Mouse (Mus musculus): Measurements from ENCODE around the gene Gabpa. TPM values are rescaled to one million over a fixed set of nuclear protein-coding genes. Genes with fewer than 3 reads are reported as not detected.

Gene Gabpa
- polyA plus RNA-seq, 1 experiment from 2014 or later, result 20.5 TPM

- no peak overlapping the region for H3K4me2 ChIP-seq (ENCODE audit: low read depth, low read length)
- WGBS, result 44% methylated on average over 8 of the region's 8 CpGs
- no peaks in the 10 kb centered on the region for H3K27me3 ChIP-seq (ENCODE audit: control insufficient read depth, insufficient read depth, low read length)
- no peaks in the 10 kb centered on the region for H3K36me3 ChIP-seq (ENCODE audit: control insufficient read depth, insufficient read depth, low read length)
- no peaks in the 10 kb centered on the region for H3K9me3 ChIP-seq (ENCODE audit: control insufficient read depth, low read length)
- ATAC-seq (ENCODE audit: low read depth), result no peak
- H3K4me3 ChIP-seq (ENCODE audit: low read depth, low read length), result no peak overlapping the region
- H3K9ac ChIP-seq (replicated peaks; ENCODE audit: low read depth, low read length), result no peak overlapping the region
- no peak overlapping the region for H3K27ac ChIP-seq (ENCODE audit: low read depth, low read length)
- 0 out of 2 replicates have a peak, but pooled peaks cover 7% of the 10 kb centered on the region for H3K4me1 ChIP-seq (ENCODE audit: control insufficient read depth, insufficient read depth, low read length)
Observed at GRCm38 (mm10) chr16:84876082-84876481, 41.4 kb downstream of the Gabpa start.

- Histone ChIP-seq H3K4me2 (ENCODE audit: low read depth, low read length) (no peak overlapping the region), H3K4me3 (ENCODE audit: low read depth, low read length) (no peak overlapping the region), H3K9ac (replicated peaks; ENCODE audit: low read depth, low read length) (no peak overlapping the region), H3K27me3 (ENCODE audit: control insufficient read depth, insufficient read depth, low read length) (no peaks in the 10 kb centered on the region), H3K27ac (ENCODE audit: low read depth, low read length) (no peak overlapping the region), H3K36me3 (ENCODE audit: control insufficient read depth, insufficient read depth, low read length) (no peaks in the 10 kb centered on the region), H3K4me1 (ENCODE audit: control insufficient read depth, insufficient read depth, low read length) (0 out of 2 replicates have a peak, but pooled peaks cover 7% of the 10 kb centered on the region), H3K9me3 (ENCODE audit: control insufficient read depth, low read length) (no peaks in the 10 kb centered on the region)
- no peak for ATAC-seq (ENCODE audit: low read depth)
- WGBS, result 26% methylated on average over 5 of the region's 5 CpGs
Observed at GRCm38 (mm10) chr16:84879146-84879545, 44.4 kb downstream of the Gabpa start.

GRCm38 (mm10) chr16:84881168-84881567, 46.4 kb downstream of the Gabpa start:
- ATAC-seq (ENCODE audit: low read depth), result no peak
- Histone ChIP-seq H3K27ac (ENCODE audit: low read depth, low read length) (no peak overlapping the region), H3K9me3 (ENCODE audit: control insufficient read depth, low read length) (no peaks in the 10 kb centered on the region)

GRCm38 (mm10) chr16:84881754-84882321, 47.1 kb downstream of the Gabpa start:
- H3K4me2 ChIP-seq (ENCODE audit: low read depth, low read length), result no peak overlapping the region
- no peak overlapping the region for H3K27ac ChIP-seq (ENCODE audit: low read depth, low read length)
- WGBS, result 92% methylated on average over 8 of the region's 8 CpGs
- ATAC-seq (ENCODE audit: low read depth), result no peak
- H3K9me3 ChIP-seq (ENCODE audit: control insufficient read depth, low read length), result no peaks in the 10 kb centered on the region
- H3K36me3 ChIP-seq (ENCODE audit: control insufficient read depth, insufficient read depth, low read length), result no peaks in the 10 kb centered on the region
- H3K27me3 ChIP-seq (ENCODE audit: control insufficient read depth, insufficient read depth, low read length), result no peaks in the 10 kb centered on the region
- H3K4me3 ChIP-seq (ENCODE audit: low read depth, low read length), result no peak overlapping the region
- no peaks in the 10 kb centered on the region for H3K4me1 ChIP-seq (ENCODE audit: control insufficient read depth, insufficient read depth, low read length)
- H3K9ac ChIP-seq (replicated peaks; ENCODE audit: low read depth, low read length), result no peak overlapping the region

More at GRCm38 (mm10) chr16:84881168-84881567, 46.4 kb downstream of the Gabpa start:
- WGBS, result 90% methylated on average over 9 of the region's 9 CpGs
- H3K4me1 ChIP-seq (ENCODE audit: control insufficient read depth, insufficient read depth, low read length), result 0 out of 2 replicates have a peak, but pooled peaks cover 2% of the 10 kb centered on the region
- H3K27me3 ChIP-seq (ENCODE audit: control insufficient read depth, insufficient read depth, low read length), result no peaks in the 10 kb centered on the region
- no peaks in the 10 kb centered on the region for H3K36me3 ChIP-seq (ENCODE audit: control insufficient read depth, insufficient read depth, low read length)
- no peak overlapping the region for H3K9ac ChIP-seq (replicated peaks; ENCODE audit: low read depth, low read length)
- no peak overlapping the region for H3K4me2 ChIP-seq (ENCODE audit: low read depth, low read length)
- no peak overlapping the region for H3K4me3 ChIP-seq (ENCODE audit: low read depth, low read length)

- Histone ChIP-seq H3K4me2 (ENCODE audit: low read depth, low read length) (no peak overlapping the region), H3K27ac (ENCODE audit: low read depth, low read length) (no peak overlapping the region), H3K27me3 (ENCODE audit: control insufficient read depth, insufficient read depth, low read length) (no peaks in the 10 kb centered on the region), H3K4me1 (ENCODE audit: control insufficient read depth, insufficient read depth, low read length) (no peaks in the 10 kb centered on the region), H3K36me3 (ENCODE audit: control insufficient read depth, insufficient read depth, low read length) (no peaks in the 10 kb centered on the region), H3K9ac (replicated peaks; ENCODE audit: low read depth, low read length) (no peak overlapping the region), H3K4me3 (ENCODE audit: low read depth, low read length) (no peak overlapping the region), H3K9me3 (ENCODE audit: control insufficient read depth, low read length) (no peaks in the 10 kb centered on the region)
- 86% methylated on average over 8 of the region's 8 CpGs for WGBS
- no peak for ATAC-seq (ENCODE audit: low read depth)
Observed at GRCm38 (mm10) chr16:84884572-84884971, 49.8 kb downstream of the Gabpa start.

- no peaks in the 10 kb centered on the region for H3K36me3 ChIP-seq (ENCODE audit: control insufficient read depth, insufficient read depth, low read length)
- 92% methylated on average over 4 of the region's 4 CpGs for WGBS
Observed at GRCm38 (mm10) chr16:84902995-84903394, 68.3 kb downstream of the Gabpa start.

GRCm38 (mm10) chr16:84911477-84912165, 76.9 kb downstream of the Gabpa start:
- Histone ChIP-seq H3K4me1 (ENCODE audit: control insufficient read depth, insufficient read depth, low read length) (no peaks in the 10 kb centered on the region), H3K4me3 (ENCODE audit: low read depth, low read length) (no peak overlapping the region), H3K27me3 (ENCODE audit: control insufficient read depth, insufficient read depth, low read length) (no peaks in the 10 kb centered on the region), H3K9ac (replicated peaks; ENCODE audit: low read depth, low read length) (no peak overlapping the region), H3K4me2 (ENCODE audit: low read depth, low read length) (no peak overlapping the region), H3K9me3 (ENCODE audit: control insufficient read depth, low read length) (no peaks in the 10 kb centered on the region), H3K36me3 (ENCODE audit: control insufficient read depth, insufficient read depth, low read length) (no peaks in the 10 kb centered on the region), H3K27ac (ENCODE audit: low read depth, low read length) (no peak overlapping the region)
- no peak for ATAC-seq (ENCODE audit: low read depth)
- 91% methylated on average over 8 of the region's 8 CpGs for WGBS

More at GRCm38 (mm10) chr16:84902995-84903394, 68.3 kb downstream of the Gabpa start:
- H3K4me2 ChIP-seq (ENCODE audit: low read depth, low read length), result no peak overlapping the region
- H3K9ac ChIP-seq (replicated peaks; ENCODE audit: low read depth, low read length), result no peak overlapping the region
- H3K27ac ChIP-seq (ENCODE audit: low read depth, low read length), result no peak overlapping the region
- H3K4me3 ChIP-seq (ENCODE audit: low read depth, low read length), result no peak overlapping the region
- no peaks in the 10 kb centered on the region for H3K9me3 ChIP-seq (ENCODE audit: control insufficient read depth, low read length)
- H3K27me3 ChIP-seq (ENCODE audit: control insufficient read depth, insufficient read depth, low read length), result no peaks in the 10 kb centered on the region
- H3K4me1 ChIP-seq (ENCODE audit: control insufficient read depth, insufficient read depth, low read length), result no peaks in the 10 kb centered on the region
- ATAC-seq (ENCODE audit: low read depth), result no peak

Other genes starting within 250 kb of the Gabpa start
- gene Mrpl39, start 99.2 kb upstream of the Gabpa start, polyA plus RNA-seq (2014; fragmentation: Nextera tagmentation; extraction: Ambion mirVana), result 39.0 and 40.2 TPM in 2 replicates
- gene Jam2, start 60.8 kb upstream of the Gabpa start, polyA plus RNA-seq (2014; fragmentation: Nextera tagmentation; extraction: Ambion mirVana), result 31.0 and 33.3 TPM in 2 replicates
- gene Atp5j, start 700 bp downstream of the Gabpa start, polyA plus RNA-seq (2014; fragmentation: Nextera tagmentation; extraction: Ambion mirVana), result 749 and 863 TPM in 2 replicates